ENCODE assay signal across 24 mouse cellular contexts in genomic region chr16:43397629-43398323, GRCm38 (mm10).
DNase-seq lines count a peak whose midpoint lies in the region; TF ChIP-seq lines count a peak whose summit lies in the region.
"Had no signal": no experiment of that assay in that cellular context is flagged by ENCODE, and none has a peak within 500 bp of the region (broad histone marks: within the 10 kb centered on the region; RNA-seq: fewer than 3 reads in every experiment).

No protein-coding gene starts in this region.

- no peak overlapping the region for H3K27ac ChIP-seq in kidney, adult 2 months (ENCODE audit: insufficient read depth, low read depth, low read length)
- H3K27ac ChIP-seq in hindbrain, embryonic 10.5 days = no peak overlapping the region
- H3K27ac ChIP-seq: embryonic facial prominence, embryonic 13.5 days; hindbrain, embryonic 14.5 days; kidney, postnatal 0 days; liver, embryonic 15.5 days had no signal

- no peak for TF ChIP-seq CTCF in kidney, adult 2 months (conservative IDR thresholded peaks at IDR 0.05; ENCODE audit: insufficient read depth, insufficient read length, low read depth, low read length)

- H3K4me3 ChIP-seq in kidney, adult 2 months (ENCODE audit: insufficient read depth, low read depth, low read length) = no peak overlapping the region
- H3K4me3 ChIP-seq in hindbrain, embryonic 10.5 days = no peak overlapping the region
- H3K4me3 ChIP-seq: embryonic facial prominence, embryonic 13.5 days; liver, embryonic 15.5 days had no signal

- peak; percentile 31 for DNase-seq in kidney, adult 2 months
- no peak for DNase-seq in kidney, postnatal 4 days
- peak; percentile 47 for DNase-seq in lung, postnatal 36 days
- no peak for DNase-seq in lung, adult 18-20 months
- DNase-seq in NIH3T3 (ENCODE audit: low read depth) = peak; percentile 15
- DNase-seq in hindbrain, embryonic 10.5 days (ENCODE audit: low spot score) = no peak
- DNase-seq in frontal cortex, postnatal 36 days (ENCODE audit: low spot score in 2 of 2) = no peak
- DNase-seq: adrenal gland, adult 8-10 months; cerebellum, adult 11 months; cerebellum, adult 9-10 months; cerebellum, postnatal 36 days; embryo, embryonic 11 days; gastrocnemius, postnatal 14 days; heart, postnatal 4 days; kidney, adult 8-10 months; layer of hippocampus, postnatal 36 days; left cerebral cortex, postnatal 4 days; right cerebral cortex, adult 18-20 months; spleen, adult 18-20 months; thymus, postnatal 4 days had no signal

- TF ChIP-seq POLR2A in kidney, adult 2 months (IDR thresholded peaks at IDR 0.05; ENCODE audit: low read depth, low read length) = no peak

- H3K27me3 ChIP-seq in kidney, adult 2 months (replicated peaks; ENCODE audit: control insufficient read depth, insufficient read depth, low read length) = no peaks in the 10 kb centered on the region
- H3K27me3 ChIP-seq in hindbrain, embryonic 10.5 days (ENCODE audit: insufficient read depth, poor library complexity, severe bottlenecking) = no peaks in the 10 kb centered on the region
- H3K27me3 ChIP-seq: embryonic facial prominence, embryonic 13.5 days; liver, embryonic 15.5 days had no signal

- no peaks in the 10 kb centered on the region for H3K9me3 ChIP-seq in hindbrain, embryonic 10.5 days
- H3K9me3 ChIP-seq: embryonic facial prominence, embryonic 13.5 days; liver, embryonic 15.5 days had no signal

- H3K4me1 ChIP-seq in kidney, adult 2 months (ENCODE audit: control insufficient read depth, insufficient read depth, low read length) = peaks cover 6% of the 10 kb centered on the region; the same call in 1 of the 2 replicates
- H3K4me1 ChIP-seq in hindbrain, embryonic 10.5 days (replicated peaks) = peaks cover 4% of the 10 kb centered on the region; the same call in 1 of the 2 replicates
- H3K4me1 ChIP-seq: liver, embryonic 15.5 days had no signal

- 66% methylated on average over 3 of the region's 3 CpGs for WGBS in kidney, adult 2 months
- WGBS in hindbrain, embryonic 10.5 days = 92% methylated on average over 3 of the region's 3 CpGs

- peaks cover 5% of the 10 kb centered on the region for H3K36me3 ChIP-seq in kidney, adult 2 months (ENCODE audit: control insufficient read depth, insufficient read depth, low read length)
- no peaks in the 10 kb centered on the region for H3K36me3 ChIP-seq in hindbrain, embryonic 10.5 days
- H3K36me3 ChIP-seq: embryonic facial prominence, embryonic 13.5 days; liver, embryonic 15.5 days had no signal

Comparison
In these comparisons a context has a peak if more than half of its experiments do, and no peak if none do; other contexts are left out.
1. DNase-seq: peak in kidney, adult 2 months (single experiment), lung, postnatal 36 days (single experiment) and NIH3T3 (single experiment); none in kidney, postnatal 4 days (0 of 2), lung, adult 18-20 months (0 of 2), hindbrain, embryonic 10.5 days (single experiment) and frontal cortex, postnatal 36 days (0 of 2).